Mouse (Mus musculus): ENCODE data around the gene Crtac1. TPM values are rescaled to one million over a fixed set of nuclear protein-coding genes. Genes with fewer than 3 reads are reported as not detected.

Crtac1 gene
- polyA plus RNA-seq, 1 experiment, result not detected

GRCm38 (mm10) chr19:42393920-42394319 lies 37.7 kb downstream of the Crtac1 start:
- H3K27ac ChIP-seq (ENCODE audit: insufficient read depth, low read length), result no peak overlapping the region
- TF ChIP-seq CTCF (IDR thresholded peaks at IDR 0.05; ENCODE audit: borderline replicate concordance, insufficient read depth, low read length), result no peak
- no peak for TF ChIP-seq POLR2A (IDR thresholded peaks at IDR 0.05; ENCODE audit: low read depth, low read length)
- H3K4me1 ChIP-seq (ENCODE audit: control insufficient read depth, insufficient read depth, low read length), result no peaks in the 10 kb centered on the region
- H3K4me3 ChIP-seq (ENCODE audit: insufficient read depth, low read length), result no peak overlapping the region

GRCm38 (mm10) chr19:42392094-42392493 lies 39.5 kb downstream of the Crtac1 start:
- no peak overlapping the region for H3K4me3 ChIP-seq (ENCODE audit: insufficient read depth, low read length)
- no peaks in the 10 kb centered on the region for H3K4me1 ChIP-seq (ENCODE audit: control insufficient read depth, insufficient read depth, low read length)
- TF ChIP-seq CTCF (IDR thresholded peaks at IDR 0.05; ENCODE audit: borderline replicate concordance, insufficient read depth, low read length) (no peak), POLR2A (IDR thresholded peaks at IDR 0.05; ENCODE audit: low read depth, low read length) (no peak)
- no peak overlapping the region for H3K27ac ChIP-seq (ENCODE audit: insufficient read depth, low read length)

DNA sequence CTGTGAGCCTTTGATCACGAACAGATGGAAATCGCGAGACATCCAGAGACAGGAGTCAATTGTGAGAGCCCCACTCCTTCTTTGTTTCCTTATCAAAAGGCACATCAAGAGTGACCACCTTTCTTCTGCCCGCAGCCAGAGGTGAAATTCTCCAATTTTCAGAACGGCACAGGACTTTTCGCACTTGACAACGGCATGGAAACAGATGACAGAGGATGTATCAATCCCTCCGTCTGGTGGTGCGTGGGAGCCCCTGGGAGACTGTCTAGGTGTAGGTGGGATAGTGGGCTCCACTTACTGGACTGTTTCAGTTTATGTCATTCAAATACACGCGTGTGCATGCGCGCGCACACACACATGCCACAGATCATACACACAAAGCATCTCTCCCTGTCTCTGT lies 42.0 kb downstream of the Crtac1 start:
- H3K4me1 ChIP-seq (ENCODE audit: control insufficient read depth, insufficient read depth, low read length), result no peaks in the 10 kb centered on the region
- no peak overlapping the region for H3K4me3 ChIP-seq (ENCODE audit: insufficient read depth, low read length)
- no peak for TF ChIP-seq CTCF (IDR thresholded peaks at IDR 0.05; ENCODE audit: borderline replicate concordance, insufficient read depth, low read length)
- TF ChIP-seq POLR2A (IDR thresholded peaks at IDR 0.05; ENCODE audit: low read depth, low read length), result no peak
- H3K27ac ChIP-seq (ENCODE audit: insufficient read depth, low read length), result no peak overlapping the region

DNA sequence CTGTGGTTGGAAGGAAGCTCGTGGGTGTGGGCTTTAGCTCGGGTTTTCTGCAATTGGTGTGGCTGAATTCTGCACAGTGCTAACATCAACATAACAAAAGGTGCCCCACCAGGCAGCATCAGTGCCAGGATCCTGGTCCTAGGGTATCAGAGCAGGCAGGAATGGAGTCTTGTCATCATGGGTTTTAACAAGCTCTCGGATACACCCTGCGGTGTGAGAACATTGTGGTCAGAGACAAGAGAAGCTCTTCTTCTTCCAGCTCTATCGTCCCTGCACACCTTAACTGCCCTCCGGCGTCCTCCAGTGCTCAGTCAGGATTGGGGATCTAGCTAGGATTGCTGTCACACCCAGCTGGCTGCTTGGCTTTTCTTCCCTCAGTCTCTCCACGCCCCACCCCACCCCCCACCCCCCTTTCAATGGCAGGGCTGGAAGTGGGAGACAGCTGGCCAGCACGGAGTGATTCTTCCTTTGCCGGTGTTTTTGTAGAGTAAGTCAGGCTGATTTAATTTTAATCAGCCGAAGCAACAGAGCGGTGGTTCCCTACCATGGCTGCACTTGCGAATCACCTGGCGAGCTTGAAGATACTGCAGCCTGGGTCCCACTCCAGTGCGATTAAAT lies 46.5 kb downstream of the Crtac1 start:
- TF ChIP-seq CTCF (IDR thresholded peaks at IDR 0.05; ENCODE audit: borderline replicate concordance, insufficient read depth, low read length) (no peak), POLR2A (IDR thresholded peaks at IDR 0.05; ENCODE audit: low read depth, low read length) (no peak)
- H3K27ac ChIP-seq (ENCODE audit: insufficient read depth, low read length), result no peak overlapping the region

GRCm38 (mm10) chr19:42380981-42381373 lies 50.6 kb downstream of the Crtac1 start:
- Histone ChIP-seq H3K4me1 (ENCODE audit: control insufficient read depth, insufficient read depth, low read length) (no peaks in the 10 kb centered on the region), H3K27ac (ENCODE audit: insufficient read depth, low read length) (no peak overlapping the region), H3K4me3 (ENCODE audit: insufficient read depth, low read length) (no peak overlapping the region)
- TF ChIP-seq CTCF (IDR thresholded peaks at IDR 0.05; ENCODE audit: borderline replicate concordance, insufficient read depth, low read length), result no peak
- no peak for TF ChIP-seq POLR2A (IDR thresholded peaks at IDR 0.05; ENCODE audit: low read depth, low read length)

More for the DNA sequence above, 46.5 kb downstream of the Crtac1 start:
- no peaks in the 10 kb centered on the region for H3K4me1 ChIP-seq (ENCODE audit: control insufficient read depth, insufficient read depth, low read length)
- H3K4me3 ChIP-seq (ENCODE audit: insufficient read depth, low read length), result no peak overlapping the region

DNA sequence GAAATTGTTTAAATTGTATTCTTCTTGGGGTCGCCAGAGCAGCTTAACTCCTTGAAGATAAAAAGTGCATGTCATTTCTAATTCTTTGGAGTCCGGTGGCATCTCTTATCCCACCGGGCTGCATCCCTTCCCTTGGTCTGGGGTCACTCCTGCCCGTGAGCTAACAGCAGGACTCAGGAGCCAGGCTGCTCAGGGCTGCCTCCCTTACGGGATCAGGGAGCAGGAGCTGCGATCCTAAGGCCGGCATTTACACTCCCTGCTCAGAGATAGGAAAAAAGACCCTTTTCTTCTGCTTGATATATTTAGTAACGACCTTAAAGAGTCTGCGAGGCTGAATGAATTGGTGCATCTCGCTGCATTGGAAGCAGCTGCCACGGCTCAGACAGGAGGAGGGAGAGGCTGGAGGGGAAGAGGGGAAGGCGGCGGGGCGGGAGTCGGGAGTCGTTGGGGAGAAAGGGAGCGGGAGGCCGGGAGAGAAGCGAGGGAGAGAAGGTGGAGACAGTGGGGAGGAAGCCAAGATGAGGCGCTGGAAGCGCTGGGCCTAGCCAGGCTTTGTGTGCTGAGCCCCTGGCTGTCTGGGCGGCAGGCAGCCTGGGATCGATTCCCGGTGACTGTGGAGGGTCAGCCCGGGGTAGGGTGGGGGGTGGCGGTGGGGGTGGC lies 51.1 kb downstream of the Crtac1 start:
- no peak overlapping the region for H3K4me3 ChIP-seq (ENCODE audit: insufficient read depth, low read length)
- H3K4me1 ChIP-seq (ENCODE audit: control insufficient read depth, insufficient read depth, low read length), result no peaks in the 10 kb centered on the region
- no peak for TF ChIP-seq POLR2A (IDR thresholded peaks at IDR 0.05; ENCODE audit: low read depth, low read length)
- TF ChIP-seq CTCF (IDR thresholded peaks at IDR 0.05; ENCODE audit: borderline replicate concordance, insufficient read depth, low read length), result no peak
- no peak overlapping the region for H3K27ac ChIP-seq (ENCODE audit: insufficient read depth, low read length)

GRCm38 (mm10) chr19:42379798-42380197 lies 51.8 kb downstream of the Crtac1 start:
- Histone ChIP-seq H3K27ac (ENCODE audit: insufficient read depth, low read length) (no peak overlapping the region), H3K4me3 (ENCODE audit: insufficient read depth, low read length) (no peak overlapping the region), H3K4me1 (ENCODE audit: control insufficient read depth, insufficient read depth, low read length) (no peaks in the 10 kb centered on the region)
- TF ChIP-seq POLR2A (IDR thresholded peaks at IDR 0.05; ENCODE audit: low read depth, low read length), result no peak
- no peak for TF ChIP-seq CTCF (IDR thresholded peaks at IDR 0.05; ENCODE audit: borderline replicate concordance, insufficient read depth, low read length)

GRCm38 (mm10) chr19:42377206-42377605 lies 54.4 kb downstream of the Crtac1 start:
- no peak overlapping the region for H3K27ac ChIP-seq (ENCODE audit: insufficient read depth, low read length)
- TF ChIP-seq CTCF (IDR thresholded peaks at IDR 0.05; ENCODE audit: borderline replicate concordance, insufficient read depth, low read length) (no peak), POLR2A (IDR thresholded peaks at IDR 0.05; ENCODE audit: low read depth, low read length) (no peak)
- no peak overlapping the region for H3K4me3 ChIP-seq (ENCODE audit: insufficient read depth, low read length)
- H3K4me1 ChIP-seq (ENCODE audit: control insufficient read depth, insufficient read depth, low read length), result no peaks in the 10 kb centered on the region

DNA sequence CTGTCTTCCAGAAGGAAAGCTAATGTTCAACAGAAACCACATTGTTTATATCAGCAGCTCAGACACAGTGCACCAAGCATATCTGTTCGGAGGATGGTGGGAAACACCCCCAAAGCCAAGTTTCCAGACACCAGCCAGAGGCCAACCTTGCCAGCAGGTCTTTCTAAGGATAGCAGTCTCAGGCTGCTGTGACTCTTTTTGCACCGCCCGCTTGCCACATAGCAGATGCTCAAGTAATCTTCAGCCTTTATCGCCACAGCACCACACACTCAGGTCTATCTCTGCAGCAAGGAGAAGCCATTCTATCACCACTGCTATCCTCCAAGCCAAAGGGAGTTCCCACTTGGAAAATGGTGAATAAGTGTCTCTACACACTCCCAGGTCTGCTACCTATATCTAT lies 68.0 kb downstream of the Crtac1 start:
- no peak for TF ChIP-seq CTCF (IDR thresholded peaks at IDR 0.05; ENCODE audit: borderline replicate concordance, insufficient read depth, low read length)
- TF ChIP-seq POLR2A (IDR thresholded peaks at IDR 0.05; ENCODE audit: low read depth, low read length), result no peak
- no peak overlapping the region for H3K27ac ChIP-seq (ENCODE audit: insufficient read depth, low read length)
- no peaks in the 10 kb centered on the region for H3K4me1 ChIP-seq (ENCODE audit: control insufficient read depth, insufficient read depth, low read length)
- no peak overlapping the region for H3K4me3 ChIP-seq (ENCODE audit: insufficient read depth, low read length)

DNA sequence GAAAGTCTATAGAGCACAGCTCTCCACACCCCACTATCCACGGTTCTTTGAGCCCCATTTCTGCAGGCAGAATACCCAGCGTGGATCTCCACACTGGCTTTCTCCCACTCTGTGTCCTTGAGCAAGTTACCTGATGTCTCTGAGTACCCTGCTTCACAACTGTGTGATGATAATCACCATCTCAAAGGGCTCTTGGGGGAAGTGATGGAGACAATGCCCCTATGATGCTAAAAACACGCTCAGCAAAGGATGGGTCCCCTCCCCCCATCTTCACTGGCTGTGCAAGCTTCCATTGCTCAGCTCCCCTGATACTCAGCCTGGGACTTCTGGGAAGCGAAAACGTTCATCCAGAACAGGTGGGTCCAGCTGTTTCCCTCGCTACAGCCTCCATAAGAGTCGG lies 73.2 kb downstream of the Crtac1 start:
- Histone ChIP-seq H3K4me1 (ENCODE audit: control insufficient read depth, insufficient read depth, low read length) (no peaks in the 10 kb centered on the region), H3K27ac (ENCODE audit: insufficient read depth, low read length) (no peak overlapping the region), H3K4me3 (ENCODE audit: insufficient read depth, low read length) (no peak overlapping the region)
- TF ChIP-seq POLR2A (IDR thresholded peaks at IDR 0.05; ENCODE audit: low read depth, low read length) (no peak), CTCF (IDR thresholded peaks at IDR 0.05; ENCODE audit: borderline replicate concordance, insufficient read depth, low read length) (no peak)

Data from embryonic fibroblast, embryonic 13.5 days (primary cell).